In the genomic region with DNA sequence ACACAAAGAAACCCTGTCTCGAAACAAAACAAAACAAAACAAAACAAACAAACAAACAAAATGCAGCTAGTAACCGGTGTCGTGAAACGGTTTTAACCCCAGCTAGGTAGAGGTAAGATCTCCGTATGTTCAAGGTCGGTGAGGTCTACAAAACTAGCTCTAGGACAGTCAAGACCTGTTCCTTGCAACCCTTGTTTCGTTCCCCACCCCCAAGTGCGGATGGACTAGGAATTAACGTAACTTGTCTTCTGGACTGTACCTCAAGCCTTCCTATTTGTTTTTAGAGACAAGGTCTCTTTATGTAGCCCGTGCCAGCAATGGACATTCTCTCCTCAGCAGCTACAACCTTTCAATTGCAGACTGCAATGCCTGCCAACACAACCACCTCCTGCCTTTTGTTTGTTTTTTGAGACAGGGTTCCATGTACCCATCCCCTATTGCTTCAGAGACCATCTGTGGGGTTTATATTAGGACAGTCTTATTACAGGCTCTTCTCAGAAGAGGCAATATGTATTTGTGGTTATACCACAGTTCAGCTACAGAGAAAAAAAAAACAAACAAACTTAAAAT, we compare ENCODE assay signal across 1 mouse cellular context.
TF ChIP-seq lines count a peak whose summit lies in the region.

No protein-coding gene starts in this region.

TF ChIP-seq in CH12.LX, 34 proteins besides CTCF, POLR2A, EP300 and RAD21:
- TF ChIP-seq JUND (conservative IDR thresholded peaks at IDR 0.05; ENCODE audit: low read depth, low read length) (no peak), ZKSCAN1 (IDR thresholded peaks at IDR 0.05; ENCODE audit: borderline replicate concordance, low read depth, low read length) (no peak), CHD2 (IDR thresholded peaks at IDR 0.05; ENCODE audit: low read length) (no peak), E2F4 (IDR thresholded peaks at IDR 0.05; ENCODE audit: insufficient replicate concordance, low read depth, low read length) (no peak), MYC (IDR thresholded peaks at IDR 0.05; ENCODE audit: low read depth, low read length) (no peak), CHD1 (IDR thresholded peaks at IDR 0.05; ENCODE audit: low read depth, low read length) (no peak), ETS1 (conservative IDR thresholded peaks at IDR 0.05; ENCODE audit: low read depth, low read length) (no peak), RCOR1 (conservative IDR thresholded peaks at IDR 0.05; ENCODE audit: low read depth, low read length) (no peak), ELF1 (IDR thresholded peaks at IDR 0.05; ENCODE audit: low read depth, low read length) (no peak), MXI1 (IDR thresholded peaks at IDR 0.05; ENCODE audit: low read depth, low read length) (no peak), SIN3A (IDR thresholded peaks at IDR 0.05; ENCODE audit: low read length) (no peak), KAT2A (IDR thresholded peaks at IDR 0.05; ENCODE audit: insufficient replicate concordance, low read length) (no peak), JUN (IDR thresholded peaks at IDR 0.05; ENCODE audit: insufficient read depth, low read depth, low read length) (no peak), TBP (conservative IDR thresholded peaks at IDR 0.05; ENCODE audit: low read depth, low read length) (no peak), POLR2AphosphoS2 (IDR thresholded peaks at IDR 0.05; ENCODE audit: low read depth, low read length) (no peak), USF2 (conservative IDR thresholded peaks at IDR 0.05; ENCODE audit: low read depth, low read length) (no peak), MAZ (IDR thresholded peaks at IDR 0.05; ENCODE audit: low read depth, low read length) (no peak), NELFE (IDR thresholded peaks at IDR 0.05; ENCODE audit: low read depth, low read length) (no peak), USF1 (IDR thresholded peaks at IDR 0.05; ENCODE audit: low read depth, low read length) (no peak)
